21 mouse cellular contexts compared by ENCODE assay signal in genomic region chr13:37424904-37425303, GRCm38 (mm10).
A peak's percentile ranks its signal among the peaks of the same experiment; 100 is the strongest.
DNase-seq lines count a peak whose midpoint lies in the region; TF ChIP-seq lines count a peak whose summit lies in the region.
"Had no signal": no experiment of that assay in that cellular context is flagged by ENCODE, and none has a peak within 500 bp of the region (broad histone marks: within the 10 kb centered on the region; RNA-seq: fewer than 3 reads in every experiment).

No protein-coding gene starts in this region.

- intact Hi-C loops in left cerebral cortex, adult 2 months (cut with DNase I): loop anchor here (10.0 kb wide), 1 partner anchor 1410 kb away; no protein-coding TSS in a partner anchor
- intact Hi-C loops in left cerebral cortex, postnatal 4 days (cut with DNase I): no loop called here
- intact Hi-C loops in left cerebral cortex, postnatal 36 days (cut with DNase I): no loop called here

- no peaks in the 10 kb centered on the region for H3K27me3 ChIP-seq in E14TG2a.4 (ENCODE audit: insufficient read depth, low read length)
- H3K27me3 ChIP-seq: CH12.LX; embryonic facial prominence, embryonic 15.5 days; heart, embryonic 13.5 days; hindbrain, embryonic 15.5 days had no signal

- H3K4me1 ChIP-seq in E14TG2a.4 (replicated peaks; ENCODE audit: low read depth, low read length): peaks cover 49% of the 10 kb centered on the region
- H3K4me1 ChIP-seq: forebrain, embryonic 10.5 days; heart, embryonic 13.5 days; hindbrain, embryonic 15.5 days had no signal

- no peak for TF ChIP-seq CTCF in layer of hippocampus, adult 2 months (conservative IDR thresholded peaks at IDR 0.05)
- no peak for TF ChIP-seq CTCF in left cerebral cortex, adult 2 months (IDR thresholded peaks at IDR 0.05)
- TF ChIP-seq CTCF in E14TG2a.4 (conservative IDR thresholded peaks at IDR 0.05; ENCODE audit: low read length): no peak

- no peaks in the 10 kb centered on the region for H3K9me3 ChIP-seq in E14TG2a.4 (ENCODE audit: low read length)
- H3K9me3 ChIP-seq: embryonic facial prominence, embryonic 15.5 days; forebrain, embryonic 10.5 days; hindbrain, embryonic 15.5 days had no signal

- no peaks in the 10 kb centered on the region for H3K36me3 ChIP-seq in E14TG2a.4 (ENCODE audit: insufficient read depth, low read length)
- H3K36me3 ChIP-seq: embryonic facial prominence, embryonic 15.5 days; forebrain, embryonic 10.5 days; heart, embryonic 13.5 days; hindbrain, embryonic 15.5 days had no signal

- H3K27ac ChIP-seq in layer of hippocampus, adult 2 months: peak overlapping the region; percentile 79
- H3K27ac ChIP-seq in left cerebral cortex, adult 2 months: peak overlapping the region; percentile 53; the same call in 1 of the 2 replicates
- H3K27ac ChIP-seq: embryonic facial prominence, embryonic 15.5 days; forebrain, embryonic 10.5 days; heart, embryonic 13.5 days; hindbrain, embryonic 15.5 days had no signal

- no peak overlapping the region for H3K4me3 ChIP-seq in layer of hippocampus, adult 2 months
- no peak overlapping the region for H3K4me3 ChIP-seq in left cerebral cortex, adult 2 months
- peak overlapping the region; percentile 39 for H3K4me3 ChIP-seq in E14TG2a.4 (replicated peaks; ENCODE audit: low read length)
- H3K4me3 ChIP-seq: embryonic facial prominence, embryonic 15.5 days; erythroblast, embryonic 14.5 days; forebrain, embryonic 10.5 days; heart, embryonic 13.5 days; hindbrain, embryonic 15.5 days had no signal

- peak; percentile 29 to 31 for DNase-seq in layer of hippocampus, adult 2 months (ENCODE audit: low spot score in 2 of 2)
- DNase-seq in layer of hippocampus, adult 9-10 months (ENCODE audit: low spot score): no peak
- DNase-seq in left cerebral cortex, adult 2 months (ENCODE audit: extremely low spot score in 1 of 2, low spot score in 2 of 2): peak in 1 of 2 experiments; percentile 37
- DNase-seq in left cerebral cortex, postnatal 4 days: no peak
- peak; percentile 27 to 29 for DNase-seq in left cerebral cortex, postnatal 36 days (ENCODE audit: low spot score in 2 of 2)
- no peak for DNase-seq in gastrocnemius, postnatal 25 days
- DNase-seq: adrenal gland, adult 8-10 months; adrenal gland, postnatal 36 days; cerebellum, adult 11 months; cerebellum, adult 8-10 months; cerebellum, postnatal 14 days; embryo, embryonic 11 days; gastrocnemius, postnatal 10 days; heart, postnatal 36 days had no signal

Comparison
In these comparisons a context has a peak if more than half of its experiments do, and no peak if none do; other contexts are left out.
1. DNase-seq: peak in layer of hippocampus, adult 2 months (2 of 2) and left cerebral cortex, postnatal 36 days (2 of 2); none in layer of hippocampus, adult 9-10 months (single experiment), left cerebral cortex, postnatal 4 days (single experiment) and gastrocnemius, postnatal 25 days (single experiment).